Mouse (Mus musculus): Measurements from ENCODE around the gene Phactr1. TPM values are rescaled to one million over a fixed set of nuclear protein-coding genes. Genes with fewer than 3 reads are reported as not detected.
A peak's percentile ranks its signal among the peaks of the same experiment; 100 is the strongest.

The Phactr1 gene
- polyA plus RNA-seq, 1 experiment from 2014 or later, result 15.5 TPM

DNA sequence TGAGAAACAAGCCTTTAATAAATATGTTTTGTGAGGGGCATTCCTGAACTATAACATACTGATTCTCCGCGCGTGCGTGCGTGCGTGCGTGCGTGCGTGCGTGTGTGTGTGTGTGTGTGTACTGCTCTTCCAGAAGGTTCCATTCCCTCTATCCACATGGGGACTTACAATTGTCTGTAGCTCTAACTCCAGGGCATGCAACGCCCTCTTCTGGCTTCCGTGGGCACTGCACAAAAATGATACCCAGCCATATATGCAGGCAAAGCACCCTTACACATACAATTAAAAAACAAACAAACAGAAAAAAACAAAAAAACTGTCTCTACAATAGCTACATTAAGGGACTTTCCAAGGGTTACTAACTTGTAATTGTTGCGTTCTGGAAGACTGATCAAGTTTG is 108.8 kb downstream of the Phactr1 start:
- no peaks in the 10 kb centered on the region for H3K4me1 ChIP-seq (ENCODE audit: control insufficient read depth, insufficient read depth, low read length)
- WGBS, result 88% methylated on average over 13 of the region's 13 CpGs
- ATAC-seq (ENCODE audit: low FRiP score) (no peak), DNase-seq (ENCODE audit: low spot score, missing footprints) (peak; percentile 39)
- H3K9me3 ChIP-seq (ENCODE audit: control insufficient read depth, low read length), result no peaks in the 10 kb centered on the region
- no peak overlapping the region for H3K4me2 ChIP-seq
- H3K27me3 ChIP-seq (ENCODE audit: control insufficient read depth, insufficient read depth, low read length), result no peaks in the 10 kb centered on the region
- no peaks in the 10 kb centered on the region for H3K36me3 ChIP-seq (ENCODE audit: control insufficient read depth, insufficient read depth, low read length)
- H3K4me3 ChIP-seq (ENCODE audit: low read depth, low read length), result no peak overlapping the region
- H3K9ac ChIP-seq (ENCODE audit: low read length), result no peak overlapping the region
- H3K27ac ChIP-seq (ENCODE audit: low read depth, low read length), result no peak overlapping the region

GRCm38 (mm10) chr13:42792279-42792678 is 111.9 kb downstream of the Phactr1 start:
- whole genome bisulfite sequencing, result 23% methylated on average over 8 of the region's 8 CpGs
- H3K4me2 ChIP-seq, result no peak overlapping the region
- H3K27me3 ChIP-seq (ENCODE audit: control insufficient read depth, insufficient read depth, low read length), result no peaks in the 10 kb centered on the region

GRCm38 (mm10) chr13:42800523-42800922 is 120.1 kb downstream of the Phactr1 start:
- Histone ChIP-seq H3K9ac (ENCODE audit: low read length) (no peak overlapping the region), H3K9me3 (ENCODE audit: control insufficient read depth, low read length) (no peaks in the 10 kb centered on the region), H3K27ac (ENCODE audit: low read depth, low read length) (no peak overlapping the region), H3K27me3 (ENCODE audit: control insufficient read depth, insufficient read depth, low read length) (no peaks in the 10 kb centered on the region), H3K4me2 (no peak overlapping the region), H3K4me1 (ENCODE audit: control insufficient read depth, insufficient read depth, low read length) (no peaks in the 10 kb centered on the region), H3K36me3 (ENCODE audit: control insufficient read depth, insufficient read depth, low read length) (no peaks in the 10 kb centered on the region), H3K4me3 (ENCODE audit: low read depth, low read length) (no peak overlapping the region)
- DNase-seq (ENCODE audit: low spot score, missing footprints), result no peak
- 92% methylated on average over 6 of the region's 6 CpGs for WGBS
- ATAC-seq (ENCODE audit: low FRiP score), result no peak

More at GRCm38 (mm10) chr13:42792279-42792678, 111.9 kb downstream of the Phactr1 start:
- no peak overlapping the region for H3K9ac ChIP-seq (ENCODE audit: low read length)
- H3K4me1 ChIP-seq (ENCODE audit: control insufficient read depth, insufficient read depth, low read length), result no peaks in the 10 kb centered on the region
- peak; percentile 86 for DNase-seq (ENCODE audit: low spot score, missing footprints)
- H3K36me3 ChIP-seq (ENCODE audit: control insufficient read depth, insufficient read depth, low read length), result no peaks in the 10 kb centered on the region
- ATAC-seq (ENCODE audit: low FRiP score), result no peak
- H3K9me3 ChIP-seq (ENCODE audit: control insufficient read depth, low read length), result no peaks in the 10 kb centered on the region
- no peak overlapping the region for H3K27ac ChIP-seq (ENCODE audit: low read depth, low read length)
- no peak overlapping the region for H3K4me3 ChIP-seq (ENCODE audit: low read depth, low read length)

- Histone ChIP-seq H3K9me3 (ENCODE audit: control insufficient read depth, low read length) (no peaks in the 10 kb centered on the region), H3K4me2 (no peak overlapping the region), H3K4me1 (ENCODE audit: control insufficient read depth, insufficient read depth, low read length) (no peaks in the 10 kb centered on the region), H3K9ac (ENCODE audit: low read length) (no peak overlapping the region), H3K27me3 (ENCODE audit: control insufficient read depth, insufficient read depth, low read length) (no peaks in the 10 kb centered on the region), H3K36me3 (ENCODE audit: control insufficient read depth, insufficient read depth, low read length) (no peaks in the 10 kb centered on the region), H3K4me3 (ENCODE audit: low read depth, low read length) (no peak overlapping the region), H3K27ac (ENCODE audit: low read depth, low read length) (no peak overlapping the region)
- no peak for ATAC-seq (ENCODE audit: low FRiP score)
- DNase-seq (ENCODE audit: low spot score, missing footprints), result no peak
- WGBS, result 51% methylated on average over 9 of the region's 9 CpGs
Observed at GRCm38 (mm10) chr13:42804314-42804713, 123.9 kb downstream of the Phactr1 start.

GRCm38 (mm10) chr13:42812762-42813161 is 132.3 kb downstream of the Phactr1 start:
- 25% methylated on average over 7 of the region's 7 CpGs for WGBS
- peaks cover 5% of the 10 kb centered on the region for H3K4me1 ChIP-seq (ENCODE audit: control insufficient read depth, insufficient read depth, low read length)
- H3K9ac ChIP-seq (ENCODE audit: low read length), result no peak overlapping the region
- DNase-seq (ENCODE audit: low spot score, missing footprints) (no peak), ATAC-seq (ENCODE audit: low FRiP score) (peak; percentile 75)
- no peaks in the 10 kb centered on the region for H3K36me3 ChIP-seq (ENCODE audit: control insufficient read depth, insufficient read depth, low read length)
- no peaks in the 10 kb centered on the region for H3K27me3 ChIP-seq (ENCODE audit: control insufficient read depth, insufficient read depth, low read length)
- H3K9me3 ChIP-seq (ENCODE audit: control insufficient read depth, low read length), result no peaks in the 10 kb centered on the region
- no peak overlapping the region for H3K4me3 ChIP-seq (ENCODE audit: low read depth, low read length)
- H3K27ac ChIP-seq (ENCODE audit: low read depth, low read length), result no peak overlapping the region
- H3K4me2 ChIP-seq, result peak overlapping the region; percentile 27; the same call in 1 of the 2 replicates

GRCm38 (mm10) chr13:42818378-42818777 is 138.0 kb downstream of the Phactr1 start:
- no peak overlapping the region for H3K27ac ChIP-seq (ENCODE audit: low read depth, low read length)
- H3K4me1 ChIP-seq (ENCODE audit: control insufficient read depth, insufficient read depth, low read length), result peaks cover under 1% of the 10 kb centered on the region; the same call in 1 of the 2 replicates
- H3K27me3 ChIP-seq (ENCODE audit: control insufficient read depth, insufficient read depth, low read length), result no peaks in the 10 kb centered on the region
- WGBS, result 42% methylated on average over 9 of the region's 10 CpGs
- DNase-seq (ENCODE audit: low spot score, missing footprints) (peak; percentile 91), ATAC-seq (ENCODE audit: low FRiP score) (no peak)
- no peaks in the 10 kb centered on the region for H3K36me3 ChIP-seq (ENCODE audit: control insufficient read depth, insufficient read depth, low read length)
- no peak overlapping the region for H3K4me3 ChIP-seq (ENCODE audit: low read depth, low read length)
- H3K9ac ChIP-seq (ENCODE audit: low read length), result no peak overlapping the region
- H3K9me3 ChIP-seq (ENCODE audit: control insufficient read depth, low read length), result no peaks in the 10 kb centered on the region
- no peak overlapping the region for H3K4me2 ChIP-seq

DNA sequence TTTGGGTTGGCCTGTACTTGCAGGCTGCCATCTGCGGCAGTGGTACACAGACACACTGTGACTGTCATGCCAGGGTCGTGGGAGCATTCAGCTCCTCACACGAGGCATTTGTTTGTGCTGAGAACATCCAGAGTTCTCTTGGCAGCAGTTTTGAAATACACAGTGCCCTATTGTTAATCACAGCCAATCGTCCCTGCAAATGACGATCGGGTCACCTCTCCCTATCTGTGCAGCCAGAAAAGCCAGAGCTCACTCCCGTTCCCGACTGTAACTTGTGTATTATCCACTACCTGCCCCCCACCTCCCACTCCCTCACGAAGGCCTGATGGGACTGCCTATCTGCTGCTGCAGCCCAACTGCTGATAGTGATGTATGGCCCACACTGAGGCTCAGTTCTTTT is 140.1 kb downstream of the Phactr1 start:
- WGBS, result 78% methylated on average over 9 of the region's 9 CpGs
- Histone ChIP-seq H3K4me3 (ENCODE audit: low read depth, low read length) (no peak overlapping the region), H3K9me3 (ENCODE audit: control insufficient read depth, low read length) (no peaks in the 10 kb centered on the region), H3K27me3 (ENCODE audit: control insufficient read depth, insufficient read depth, low read length) (no peaks in the 10 kb centered on the region), H3K4me1 (ENCODE audit: control insufficient read depth, insufficient read depth, low read length) (no peaks in the 10 kb centered on the region), H3K27ac (ENCODE audit: low read depth, low read length) (no peak overlapping the region), H3K9ac (ENCODE audit: low read length) (no peak overlapping the region), H3K36me3 (ENCODE audit: control insufficient read depth, insufficient read depth, low read length) (no peaks in the 10 kb centered on the region), H3K4me2 (no peak overlapping the region)
- ATAC-seq (ENCODE audit: low FRiP score) (no peak), DNase-seq (ENCODE audit: low spot score, missing footprints) (no peak)

- no peak for ATAC-seq (ENCODE audit: low FRiP score)
Observed at GRCm38 (mm10) chr13:42821426-42822106, 141.1 kb downstream of the Phactr1 start.

GRCm38 (mm10) chr13:42822545-42822944 is 142.1 kb downstream of the Phactr1 start:
- 26% methylated on average over 10 of the region's 10 CpGs for WGBS
- no peaks in the 10 kb centered on the region for H3K36me3 ChIP-seq (ENCODE audit: control insufficient read depth, insufficient read depth, low read length)
- H3K4me2 ChIP-seq, result no peak overlapping the region
- no peak overlapping the region for H3K27ac ChIP-seq (ENCODE audit: low read depth, low read length)
- no peaks in the 10 kb centered on the region for H3K9me3 ChIP-seq (ENCODE audit: control insufficient read depth, low read length)
- no peak overlapping the region for H3K4me3 ChIP-seq (ENCODE audit: low read depth, low read length)
- no peaks in the 10 kb centered on the region for H3K4me1 ChIP-seq (ENCODE audit: control insufficient read depth, insufficient read depth, low read length)
- DNase-seq (ENCODE audit: low spot score, missing footprints) (peak; percentile 99), ATAC-seq (ENCODE audit: low FRiP score) (peak; percentile 44; the same call in 1 of the 2 replicates)
- no peak overlapping the region for H3K9ac ChIP-seq (ENCODE audit: low read length)
- no peaks in the 10 kb centered on the region for H3K27me3 ChIP-seq (ENCODE audit: control insufficient read depth, insufficient read depth, low read length)

More at GRCm38 (mm10) chr13:42821426-42822106, 141.1 kb downstream of the Phactr1 start:
- Histone ChIP-seq H3K4me3 (ENCODE audit: low read depth, low read length) (no peak overlapping the region), H3K27me3 (ENCODE audit: control insufficient read depth, insufficient read depth, low read length) (no peaks in the 10 kb centered on the region), H3K27ac (ENCODE audit: low read depth, low read length) (no peak overlapping the region), H3K4me2 (no peak overlapping the region), H3K36me3 (ENCODE audit: control insufficient read depth, insufficient read depth, low read length) (no peaks in the 10 kb centered on the region), H3K9me3 (ENCODE audit: control insufficient read depth, low read length) (no peaks in the 10 kb centered on the region), H3K9ac (ENCODE audit: low read length) (no peak overlapping the region), H3K4me1 (ENCODE audit: control insufficient read depth, insufficient read depth, low read length) (no peaks in the 10 kb centered on the region)
- DNase-seq (ENCODE audit: low spot score, missing footprints), result no peak
- 67% methylated on average over 15 of the region's 15 CpGs for WGBS
